Mouse (Mus musculus) erythroblast, embryonic 14.5 days (primary cell): Measurements from ENCODE around the gene Tbc1d13.

Source experiments
- GATA1 ChIP-seq: IDR thresholded peaks from 2 replicates; pipeline ENCODE4 v1.6.1; 2012; ENCODE audit warnings: low read length, inconsistent platforms, mixed read lengths
- TAL1 ChIP-seq: IDR thresholded peaks from 3 replicates; pipeline ENCODE4 v1.6.1; 2012; ENCODE audit warnings: low read length, inconsistent platforms, mixed read lengths

- TF ChIP-seq TAL1, result no peak
- TF ChIP-seq GATA1, result no peak
Observed at GRCm38 (mm10) chr2:30183721-30184120, 50.2 kb downstream of the Tbc1d13 start.
